Comparison of ENCODE assay signal across 8 mouse cellular contexts in the genomic region with DNA sequence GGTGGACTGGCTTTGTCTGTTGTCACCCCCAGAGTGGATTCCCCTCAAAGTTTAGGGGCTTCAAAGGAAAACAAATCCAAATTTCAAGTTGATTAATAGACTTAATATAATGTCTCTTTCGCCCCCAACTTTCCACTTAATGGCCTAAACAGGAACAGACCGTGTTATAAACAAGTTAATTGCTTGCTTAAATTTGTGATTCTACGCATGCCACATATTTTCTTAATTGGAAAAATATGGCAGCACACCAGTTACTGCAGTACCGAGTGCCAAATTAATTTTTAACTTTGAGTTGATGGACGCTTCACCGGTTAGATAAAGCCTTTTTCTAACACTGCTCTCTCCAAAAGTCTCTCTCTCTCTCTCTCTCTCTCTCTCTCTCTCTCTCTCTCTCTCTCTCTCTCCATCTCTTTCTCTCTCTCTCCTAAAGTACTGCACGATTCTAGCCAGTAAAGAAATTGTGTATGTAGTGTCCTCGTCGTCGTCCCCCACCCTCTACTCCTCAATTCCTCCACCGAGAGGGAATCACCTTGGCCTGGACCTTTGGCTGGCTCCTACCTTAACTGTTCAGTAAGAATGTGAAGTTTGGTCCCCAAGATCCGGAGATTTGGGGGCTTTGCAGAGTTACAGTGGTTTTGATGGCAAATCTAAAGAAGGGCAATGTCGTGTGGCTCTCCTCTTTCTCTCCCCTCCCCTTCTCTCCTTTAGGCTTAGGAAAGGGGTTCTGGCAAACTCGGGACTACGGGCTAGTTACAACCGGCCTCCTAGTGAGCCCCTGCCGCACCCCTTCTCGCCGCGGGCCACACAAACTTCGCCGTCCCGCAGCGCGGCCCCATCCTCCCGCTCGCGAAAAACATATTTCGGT. TPM values are rescaled to one million over a fixed set of nuclear protein-coding genes. Genes with fewer than 3 reads are reported as not detected.
DNase-seq lines count a peak whose midpoint lies in the region; ATAC-seq and TF ChIP-seq lines count a peak whose summit lies in the region.

No protein-coding gene starts in this region.

- H3K36me3 ChIP-seq in kidney, adult 2 months (ENCODE audit: control insufficient read depth, insufficient read depth, low read length) = no peaks in the 10 kb centered on the region
- no peaks in the 10 kb centered on the region for H3K36me3 ChIP-seq in embryonic facial prominence, embryonic 12.5 days
- no peaks in the 10 kb centered on the region for H3K36me3 ChIP-seq in intestine, embryonic 15.5 days

- 6% methylated on average over 29 of the region's 29 CpGs for WGBS in kidney, adult 2 months
- 2% methylated on average over 29 of the region's 29 CpGs for WGBS in embryonic facial prominence, embryonic 12.5 days
- WGBS in intestine, embryonic 15.5 days = 1% methylated on average over 29 of the region's 29 CpGs

- H3K27ac ChIP-seq in kidney, adult 2 months (ENCODE audit: insufficient read depth, low read depth, low read length) = no peak overlapping the region
- peak overlapping the region; percentile 93 for H3K27ac ChIP-seq in embryonic facial prominence, embryonic 12.5 days
- H3K27ac ChIP-seq in intestine, embryonic 15.5 days = no peak overlapping the region

- ATAC-seq in embryonic facial prominence, embryonic 12.5 days (ENCODE audit: insufficient number of reproducible peaks, insufficient read depth, low FRiP score, low TSS enrichment) = no peak
- ATAC-seq in intestine, embryonic 15.5 days = no peak

- no peak for TF ChIP-seq POLR2A in kidney, adult 2 months (IDR thresholded peaks at IDR 0.05; ENCODE audit: low read depth, low read length)

- H3K4me1 ChIP-seq in kidney, adult 2 months (ENCODE audit: control insufficient read depth, insufficient read depth, low read length) = no peaks in the 10 kb centered on the region
- H3K4me1 ChIP-seq in embryonic facial prominence, embryonic 12.5 days = peaks cover 23% of the 10 kb centered on the region
- H3K4me1 ChIP-seq in intestine, embryonic 15.5 days (replicated peaks) = peaks cover 24% of the 10 kb centered on the region

- peaks cover 7% of the 10 kb centered on the region for H3K27me3 ChIP-seq in kidney, adult 2 months (replicated peaks; ENCODE audit: control insufficient read depth, insufficient read depth, low read length)
- H3K27me3 ChIP-seq in embryonic facial prominence, embryonic 12.5 days = peaks cover 33% of the 10 kb centered on the region
- peaks cover 60% of the 10 kb centered on the region for H3K27me3 ChIP-seq in intestine, embryonic 15.5 days (replicated peaks)

- no peaks in the 10 kb centered on the region for H3K9me3 ChIP-seq in embryonic facial prominence, embryonic 12.5 days
- H3K9me3 ChIP-seq in intestine, embryonic 15.5 days = no peaks in the 10 kb centered on the region

- peak overlapping the region; percentile 66 for H3K4me2 ChIP-seq in embryonic facial prominence, embryonic 12.5 days (replicated peaks)
- peak overlapping the region; percentile 92 for H3K4me2 ChIP-seq in intestine, embryonic 15.5 days (replicated peaks)

- DNase-seq in kidney, adult 2 months = peak; percentile 19
- no peak for DNase-seq in kidney, adult 8-10 months
- peak; percentile 51 for DNase-seq in neural tube, embryonic 10.5 days (ENCODE audit: extremely low spot score, low spot score)
- no peak for DNase-seq in urinary bladder, adult 18-20 months (ENCODE audit: low spot score in 2 of 2)
- no peak for DNase-seq in frontal cortex, postnatal 10 days (ENCODE audit: low spot score in 2 of 2)
- no peak for DNase-seq in yolk sac, embryonic 10.5 days (ENCODE audit: low spot score)

- H3K9ac ChIP-seq in embryonic facial prominence, embryonic 12.5 days = peak overlapping the region; percentile 76
- no peak overlapping the region for H3K9ac ChIP-seq in intestine, embryonic 15.5 days

- TF ChIP-seq CTCF in kidney, adult 2 months (conservative IDR thresholded peaks at IDR 0.05; ENCODE audit: insufficient read depth, insufficient read length, low read depth, low read length) = no peak

- peak overlapping the region; percentile 43; the same call in 1 of the 2 replicates for H3K4me3 ChIP-seq in kidney, adult 2 months (ENCODE audit: insufficient read depth, low read depth, low read length)
- H3K4me3 ChIP-seq in embryonic facial prominence, embryonic 12.5 days = peak overlapping the region; percentile 54
- peak overlapping the region; percentile 47 for H3K4me3 ChIP-seq in intestine, embryonic 15.5 days (replicated peaks)

RNA-seq across cellular contexts. Expression of a gene that starts 0.8 kb away (rescaled TPM):
- polyA plus RNA-seq in kidney, adult 2 months (2012; rRNA removed) = 3.7 and 4.4 TPM in 2 replicates
- polyA plus RNA-seq in embryonic facial prominence, embryonic 12.5 days (2016; fragmentation: Nextera tagmentation; extraction: Ambion mirVana) = 47.3 and 48.2 TPM in 2 replicates
- polyA plus RNA-seq in intestine, embryonic 15.5 days (2015; fragmentation: Nextera tagmentation; extraction: Ambion mirVana) = 22.1 and 23.6 TPM in 2 replicates

RNA-seq across cellular contexts. Expression of a gene that starts 1.2 kb away (rescaled TPM):
- polyA plus RNA-seq in kidney, adult 2 months (2012; rRNA removed) = 0.20 TPM in 1 of 2 replicates, not detected in the other
- 31.6 and 38.4 TPM in 2 replicates for polyA plus RNA-seq in embryonic facial prominence, embryonic 12.5 days (2016; fragmentation: Nextera tagmentation; extraction: Ambion mirVana)
- polyA plus RNA-seq in intestine, embryonic 15.5 days (2015; fragmentation: Nextera tagmentation; extraction: Ambion mirVana) = 0.24 and 0.44 TPM in 2 replicates

Comparison
In these comparisons a context has a peak if more than half of its experiments do, and no peak if none do; other contexts are left out.
1. DNase-seq: peak in kidney, adult 2 months (single experiment) and neural tube, embryonic 10.5 days (single experiment); none in kidney, adult 8-10 months (0 of 2), urinary bladder, adult 18-20 months (0 of 2), frontal cortex, postnatal 10 days (0 of 2) and yolk sac, embryonic 10.5 days (single experiment).
2. RNA of a gene that starts 1.2 kb away (polyA plus RNA-seq): 31.6 to 38.4 TPM in embryonic facial prominence, embryonic 12.5 days; 0.24 to 0.44 TPM in intestine, embryonic 15.5 days and 0.20 TPM in kidney, adult 2 months; every median in the first group is over 10 times any median in the second.
3. Peak in every context shown above with its lines, with median percentiles within 50 percentile points of each other: H3K4me3 ChIP-seq.